Mouse (Mus musculus) heart, adult 9 months (tissue): ENCODE results near the gene Pkp4.

Experiments
- DNase-seq, 2 experiments: peaks; one replicate each; pipeline ENCODE4 v3.0.0; 2022; ENCODE audit warnings: low spot score in 2 of 2

The Pkp4 gene

GRCm38 (mm10) chr2:59184107-59185064 lies 23.7 kb downstream of the Pkp4 start:
- DNase-seq = no peak

GRCm38 (mm10) chr2:59186122-59186521 lies 25.5 kb downstream of the Pkp4 start:
- DNase-seq = no peak

- DNase-seq = no peak
Measured at GRCm38 (mm10) chr2:59186966-59187365, 26.3 kb downstream of the Pkp4 start.

GRCm38 (mm10) chr2:59188306-59188705 lies 27.7 kb downstream of the Pkp4 start:
- no peak for DNase-seq

- DNase-seq = no peak
Measured at GRCm38 (mm10) chr2:59189661-59190185, 29.1 kb downstream of the Pkp4 start.

GRCm38 (mm10) chr2:59190186-59190585 lies 29.5 kb downstream of the Pkp4 start:
- no peak for DNase-seq

GRCm38 (mm10) chr2:59191466-59191865 lies 30.8 kb downstream of the Pkp4 start:
- no peak for DNase-seq

- no peak for DNase-seq
Measured at GRCm38 (mm10) chr2:59193117-59193516, 32.5 kb downstream of the Pkp4 start.

- no peak for DNase-seq
Measured at GRCm38 (mm10) chr2:59197156-59197555, 36.5 kb downstream of the Pkp4 start.

GRCm38 (mm10) chr2:59199476-59199976 lies 38.9 kb downstream of the Pkp4 start:
- no peak for DNase-seq

- no peak for DNase-seq
Measured at GRCm38 (mm10) chr2:59200511-59200910, 39.9 kb downstream of the Pkp4 start.

GRCm38 (mm10) chr2:59202930-59203329 lies 42.3 kb downstream of the Pkp4 start:
- no peak for DNase-seq

GRCm38 (mm10) chr2:59203627-59204425 lies 43.2 kb downstream of the Pkp4 start:
- DNase-seq = no peak

- DNase-seq = no peak
Measured at GRCm38 (mm10) chr2:59205092-59205491, 44.4 kb downstream of the Pkp4 start.

- DNase-seq = no peak
Measured at GRCm38 (mm10) chr2:59206190-59206589, 45.5 kb downstream of the Pkp4 start.

- peak; percentile 26 to 27 for DNase-seq
Measured at GRCm38 (mm10) chr2:59207240-59207639, 46.6 kb downstream of the Pkp4 start.

- DNase-seq = no peak
Measured at GRCm38 (mm10) chr2:59207725-59208124, 47.1 kb downstream of the Pkp4 start.

- DNase-seq = no peak
Measured at GRCm38 (mm10) chr2:59208276-59208675, 47.6 kb downstream of the Pkp4 start.

- no peak for DNase-seq
Measured at GRCm38 (mm10) chr2:59211051-59211450, 50.4 kb downstream of the Pkp4 start.

GRCm38 (mm10) chr2:59212430-59212829 lies 51.8 kb downstream of the Pkp4 start:
- no peak for DNase-seq

- DNase-seq = no peak
Measured at GRCm38 (mm10) chr2:59212846-59213245, 52.2 kb downstream of the Pkp4 start.

GRCm38 (mm10) chr2:59217931-59218330 lies 57.3 kb downstream of the Pkp4 start:
- DNase-seq = no peak
